Mouse (Mus musculus): ENCODE data around the gene Cox20.
"Not testable (repeated sequence)": the region's sequence is repeated elsewhere in the genome, so short reads cannot be mapped to it uniquely, and the experiment has no call there.

GRCm38 (mm10) chr1:178283314-178283713, 35.6 kb upstream of the Cox20 start:
- not testable (repeated sequence) for TF ChIP-seq CTCF (IDR thresholded peaks at IDR 0.05; ENCODE audit: low read depth, low read length); POLR2A (IDR thresholded peaks at IDR 0.05; ENCODE audit: borderline replicate concordance, low read depth, low read length)
